Mouse (Mus musculus) ovary, postnatal 14 days (tissue): ENCODE results near the gene Alox5.
"Not testable (repeated sequence)": the region's sequence is repeated elsewhere in the genome, so short reads cannot be mapped to it uniquely, and the experiment has no call there.

Experiments
- DNase-seq: peaks from one replicate; pipeline ENCODE4 v3.0.0; 2022; ENCODE audit warnings: low spot score

Alox5 gene

GRCm38 (mm10) chr6:116460544-116461283, at the start of gene Alox5:
Alox5 (minus strand) TSS chr6:116461178.
- no peak for DNase-seq

- not testable (repeated sequence) for DNase-seq
These were observed 45.5 kb upstream of the Alox5 start, which contains the start of gene Olfr212 for GRCm38 (mm10) chr6:116506302-116507003. Olfr212 (plus strand) TSS chr6:116506516.

GRCm38 (mm10) chr6:116495960-116496359, 35.0 kb upstream of the Alox5 start:
- no peak for DNase-seq

- DNase-seq = no peak
These were observed 32.8 kb upstream of the Alox5 start for GRCm38 (mm10) chr6:116493742-116494141.

- DNase-seq = no peak
These were observed 27.8 kb upstream of the Alox5 start, which contains the start of gene Olfr211 for GRCm38 (mm10) chr6:116488791-116489190. Olfr211 (plus strand) TSS chr6:116489091.

GRCm38 (mm10) chr6:116486833-116487232, 25.9 kb upstream of the Alox5 start:
- no peak for DNase-seq

GRCm38 (mm10) chr6:116485081-116485480, 24.1 kb upstream of the Alox5 start:
- DNase-seq = no peak

GRCm38 (mm10) chr6:116468081-116468480, 7.1 kb upstream of the Alox5 start:
- DNase-seq = no peak

- no peak for DNase-seq
These were observed 1.7 kb downstream of the Alox5 start for GRCm38 (mm10) chr6:116459232-116459631.

- DNase-seq = no peak
These were observed 2.2 kb downstream of the Alox5 start for GRCm38 (mm10) chr6:116458728-116459127.

- no peak for DNase-seq
These were observed 4.5 kb downstream of the Alox5 start for GRCm38 (mm10) chr6:116456482-116456881.

- DNase-seq = no peak
These were observed 5.2 kb downstream of the Alox5 start for GRCm38 (mm10) chr6:116455781-116456180.

- DNase-seq = no peak
These were observed 20.1 kb downstream of the Alox5 start for GRCm38 (mm10) chr6:116440849-116441248.

- no peak for DNase-seq
These were observed 20.5 kb downstream of the Alox5 start for GRCm38 (mm10) chr6:116440447-116440846.

GRCm38 (mm10) chr6:116439531-116439930, 21.4 kb downstream of the Alox5 start:
- no peak for DNase-seq

- DNase-seq = no peak
These were observed 22.1 kb downstream of the Alox5 start for GRCm38 (mm10) chr6:116438864-116439263.

- DNase-seq = no peak
These were observed 32.7 kb downstream of the Alox5 start for GRCm38 (mm10) chr6:116428282-116428681.

- DNase-seq = no peak
These were observed 33.4 kb downstream of the Alox5 start for GRCm38 (mm10) chr6:116427552-116427951.

GRCm38 (mm10) chr6:116423664-116424063, 37.3 kb downstream of the Alox5 start:
- no peak for DNase-seq

- no peak for DNase-seq
These were observed 38.0 kb downstream of the Alox5 start for GRCm38 (mm10) chr6:116422991-116423390.

GRCm38 (mm10) chr6:116420271-116420670, 40.7 kb downstream of the Alox5 start:
- no peak for DNase-seq

- DNase-seq = no peak
These were observed 41.3 kb downstream of the Alox5 start for GRCm38 (mm10) chr6:116419699-116420098.

GRCm38 (mm10) chr6:116418487-116418886, 42.5 kb downstream of the Alox5 start:
- DNase-seq = no peak
